Mouse (Mus musculus) stomach, postnatal 0 days (tissue): ENCODE data around the gene Olfr1183. TPM values are rescaled to one million over a fixed set of nuclear protein-coding genes. Genes with fewer than 3 reads are reported as not detected.

ENCODE experiments used
- ATAC-seq: fragments of 200-750 bp; cut with Nextera tagmentation; 2 replicates; pipeline ENCODE4 v1.8.0; 2017; ENCODE audit not compliant: low FRiP score, low TSS enrichment
- DNase-seq: peaks from one replicate; pipeline ENCODE4 v3.0.0-alpha.2; 2016; ENCODE audit warnings: low spot score
- H3K27ac ChIP-seq: fragments of 300-500 bp; sonication (generic); replicated peaks from 2 replicates; pipeline ENCODE4 v1.5.1; 2014; ENCODE audit warnings: mild to moderate bottlenecking, control low read depth
- H3K27me3 ChIP-seq: fragments of 300-500 bp; sonication (generic); 2 replicates; pipeline ENCODE4 v1.6.1; 2014; ENCODE audit warnings: low read length; ENCODE audit not compliant: control insufficient read depth, insufficient read depth
- H3K36me3 ChIP-seq: fragments of 300-500 bp; sonication (generic); 2 replicates; pipeline ENCODE4 v1.6.1; 2014; ENCODE audit warnings: low read length, mixed read lengths; ENCODE audit not compliant: control insufficient read depth, insufficient read depth
- H3K4me1 ChIP-seq: fragments of 300-500 bp; sonication (generic); replicated peaks from 2 replicates; pipeline ENCODE4 v1.6.1; 2014; ENCODE audit warnings: antibody characterized with exemption; ENCODE audit not compliant: control insufficient read depth, insufficient read depth
- H3K4me2 ChIP-seq: fragments of 300-500 bp; sonication (generic); replicated peaks from 2 replicates; pipeline ENCODE4 v1.6.1; 2014; ENCODE audit warnings: low read depth, mild to moderate bottlenecking, control low read depth, moderate library complexity
- H3K4me3 ChIP-seq: fragments of 300-500 bp; sonication (generic); 2 replicates; pipeline ENCODE4 v1.5.1; 2014; ENCODE audit warnings: low read depth, low read length, control low read depth
- H3K9ac ChIP-seq: fragments of 300-500 bp; sonication (generic); 2 replicates; pipeline ENCODE4 v1.6.1; 2014; ENCODE audit warnings: mild to moderate bottlenecking, low read length, control low read depth, mixed read lengths
- H3K9me3 ChIP-seq: fragments of 300-500 bp; sonication (generic); 2 replicates; pipeline ENCODE4 v1.6.1; 2016; ENCODE audit warnings: low read length; ENCODE audit not compliant: control insufficient read depth
- CTCF ChIP-seq: IDR thresholded peaks from 2 replicates; pipeline ENCODE4 v1.5.1; 2016; ENCODE audit warnings: antibody characterized with exemption, low read depth, mild to moderate bottlenecking, moderate library complexity
- EP300 ChIP-seq: optimal IDR thresholded peaks from 2 replicates; pipeline ENCODE3; 2016; ENCODE audit warnings: antibody characterized with exemption
- WGBS: fragments of 180-500 bp; shearing (Covaris S2); extraction: QIAGEN DNeasy Blood & Tissue Kit; methylation state at CpG from one replicate; pipeline ENCODE4 v1.1.7; 2014; 5-methylcytosine and 5-hydroxymethylcytosine counted together
- polyA plus RNA-seq: library from polyadenylated mRNA; unstranded; fragments of >200 nt; fragmentation: Nextera tagmentation; extraction: Ambion mirVana; gene quantifications from 2 replicates; pipeline ENCODE4 v1.2.1, GENCODE M21; 2015

Olfr1183 gene
- polyA plus RNA-seq, 1 experiment from 2014 or later = not detected

- Histone ChIP-seq H3K27me3 (no peaks in the 10 kb centered on the region), H3K9ac (no peak within 1 kb of the TSS), H3K4me1 (no peaks in the 10 kb centered on the region), H3K27ac (no peak within 1 kb of the TSS), H3K4me2 (no peak within 1 kb of the TSS), H3K9me3 (no peaks in the 10 kb centered on the region), H3K36me3 (no peaks in the 10 kb centered on the region), H3K4me3 (no peak within 1 kb of the TSS)
- 62% methylated on average over 2 of the region's 2 CpGs for WGBS
- ATAC-seq (no peak), DNase-seq (no peak)
- TF ChIP-seq CTCF = no peak
- no peak for TF ChIP-seq EP300
Observed at GRCm38 (mm10) chr2:88493020-88493419, 38.4 kb downstream of the Olfr1183 start, which contains the start of gene Olfr1185-ps1. Olfr1185-ps1 (plus strand) TSS chr2:88493320.

GRCm38 (mm10) chr2:88518251-88518650 is 63.6 kb downstream of the Olfr1183 start, which contains the start of gene Olfr1186:
Olfr1186 (plus strand) TSS chr2:88518551.
- Histone ChIP-seq H3K4me2 (no peak within 1 kb of the TSS), H3K4me1 (no peaks in the 10 kb centered on the region), H3K36me3 (no peaks in the 10 kb centered on the region), H3K27me3 (no peaks in the 10 kb centered on the region), H3K9ac (no peak within 1 kb of the TSS), H3K9me3 (no peaks in the 10 kb centered on the region), H3K4me3 (no peak within 1 kb of the TSS), H3K27ac (no peak within 1 kb of the TSS)
- DNase-seq (no peak), ATAC-seq (no peak)
- 71% methylated on average over 2 of the region's 2 CpGs for WGBS
- TF ChIP-seq EP300 = no peak
- no peak for TF ChIP-seq CTCF

Other genes starting within 250 kb of the Olfr1183 start
- gene Olfr1170, start 226.5 kb upstream of the Olfr1183 start, polyA plus RNA-seq = 0.04 TPM in 1 of 2 replicates, not detected in the other
- gene Olfr1173, start 175.0 kb upstream of the Olfr1183 start, polyA plus RNA-seq = 0.01 TPM in 1 of 2 replicates, not detected in the other
- gene Olfr1174-ps, start 139.7 kb upstream of the Olfr1183 start, polyA plus RNA-seq = not detected in 2 replicates
- gene Olfr1175-ps, start 127.7 kb upstream of the Olfr1183 start, polyA plus RNA-seq = not detected in 2 replicates
- not detected in 2 replicates for gene Olfr1176, start 118.1 kb upstream of the Olfr1183 start, polyA plus RNA-seq
- not detected in 2 replicates for gene Olfr1177-ps, start 108.4 kb upstream of the Olfr1183 start, polyA plus RNA-seq
- 0.04 TPM in 1 of 2 replicates, not detected in the other for gene Olfr1178, start 67.8 kb upstream of the Olfr1183 start, polyA plus RNA-seq
- gene Olfr1179, start 48.4 kb upstream of the Olfr1183 start, polyA plus RNA-seq = not detected in 2 replicates
- not detected in 2 replicates for gene Olfr1180, start 35.7 kb upstream of the Olfr1183 start, polyA plus RNA-seq
- not detected in 2 replicates for gene Olfr1181, start 28.7 kb upstream of the Olfr1183 start, polyA plus RNA-seq
- not detected in 2 replicates for gene Gm13757, start 5.7 kb upstream of the Olfr1183 start, polyA plus RNA-seq
- not detected in 2 replicates for gene Olfr1184, start 28.7 kb downstream of the Olfr1183 start, polyA plus RNA-seq
- 0.02 TPM in 1 of 2 replicates, not detected in the other for gene Olfr1185-ps1, start 38.5 kb downstream of the Olfr1183 start, polyA plus RNA-seq
- not detected in 2 replicates for gene Olfr1186, start 63.7 kb downstream of the Olfr1183 start, polyA plus RNA-seq
- gene Olfr1188, start 102.1 kb downstream of the Olfr1183 start, polyA plus RNA-seq = not detected in 2 replicates
- gene Olfr1189, start 131.6 kb downstream of the Olfr1183 start, polyA plus RNA-seq = not detected in 2 replicates
- gene Olfr1191-ps1, start 185.7 kb downstream of the Olfr1183 start, polyA plus RNA-seq = not detected in 2 replicates
- 0.02 TPM in 1 of 2 replicates, not detected in the other for gene Olfr1192-ps1, start 193.6 kb downstream of the Olfr1183 start, polyA plus RNA-seq
- gene Olfr1193, start 220.8 kb downstream of the Olfr1183 start, polyA plus RNA-seq = not detected in 2 replicates
- 0.04 TPM in 1 of 2 replicates, not detected in the other for gene Olfr1195, start 234.3 kb downstream of the Olfr1183 start, polyA plus RNA-seq
- not detected in 2 replicates for gene Olfr1196, start 249.7 kb downstream of the Olfr1183 start, polyA plus RNA-seq